In the genomic region with DNA sequence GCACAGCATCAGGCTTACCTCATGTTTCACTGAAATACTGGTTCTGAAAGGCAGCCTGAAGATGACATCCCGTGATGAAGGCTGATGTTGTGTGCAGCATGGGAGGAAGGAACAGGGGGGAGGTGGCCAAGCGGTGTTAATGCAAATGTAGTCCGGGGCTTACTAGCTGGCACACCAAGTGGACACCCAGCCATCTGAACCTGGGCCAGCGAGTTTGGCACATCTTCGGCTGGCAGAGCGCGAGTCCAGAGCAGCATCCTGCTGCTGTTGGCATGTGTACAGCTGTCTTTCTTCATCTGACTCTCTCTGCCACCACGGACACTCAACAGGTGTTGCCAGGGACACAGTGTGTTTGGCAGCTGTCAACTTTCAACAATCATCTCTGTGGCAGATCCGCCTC, we compare ENCODE assay signal across 10 mouse cellular contexts.
DNase-seq lines count a peak whose midpoint lies in the region.
"Had no signal": no experiment of that assay in that cellular context is flagged by ENCODE, and none has a peak within 500 bp of the region (broad histone marks: within the 10 kb centered on the region; RNA-seq: fewer than 3 reads in every experiment).

No protein-coding gene starts in this region.

- intact Hi-C loops in gastrocnemius, postnatal 14 days (cut with DNase I; ENCODE audit: low total_unique reads): no loop called here
- intact Hi-C loops in gastrocnemius, postnatal 36 days (cut with DNase I): no loop called here
- intact Hi-C loops in left cerebral cortex, postnatal 4 days (cut with DNase I): no loop called here

- peak; percentile 10 for DNase-seq in gastrocnemius, postnatal 14 days
- DNase-seq in gastrocnemius, postnatal 36 days: no peak
- peak; percentile 94 for DNase-seq in left cerebral cortex, postnatal 4 days
- no peak for DNase-seq in left cerebral cortex, adult 18-20 months (ENCODE audit: low spot score in 2 of 2)
- DNase-seq in cerebellum, adult 11 months: peak; percentile 20
- DNase-seq in cerebellum, postnatal 14 days: peak; percentile 84 to 89
- DNase-seq in embryo, embryonic 9.5 days (ENCODE audit: extremely low spot score): no peak
- DNase-seq in embryo, embryonic 10.5 days (ENCODE audit: low spot score): no peak
- DNase-seq: kidney, postnatal 14 days; lung, embryonic 14.5 days had no signal

Comparison
In these comparisons a context has a peak if more than half of its experiments do, and no peak if none do; other contexts are left out.
1. DNase-seq: peak in gastrocnemius, postnatal 14 days (single experiment), left cerebral cortex, postnatal 4 days (single experiment), cerebellum, adult 11 months (single experiment) and cerebellum, postnatal 14 days (2 of 2); none in gastrocnemius, postnatal 36 days (0 of 2), left cerebral cortex, adult 18-20 months (0 of 2), embryo, embryonic 9.5 days (single experiment) and embryo, embryonic 10.5 days (single experiment).